Mouse (Mus musculus): Measurements from ENCODE around the gene Sla2. TPM values are rescaled to one million over a fixed set of nuclear protein-coding genes. Genes with fewer than 3 reads are reported as not detected.

Sla2 gene
- polyA plus RNA-seq, 1 experiment from 2014 or later = 0.56 TPM

DNA sequence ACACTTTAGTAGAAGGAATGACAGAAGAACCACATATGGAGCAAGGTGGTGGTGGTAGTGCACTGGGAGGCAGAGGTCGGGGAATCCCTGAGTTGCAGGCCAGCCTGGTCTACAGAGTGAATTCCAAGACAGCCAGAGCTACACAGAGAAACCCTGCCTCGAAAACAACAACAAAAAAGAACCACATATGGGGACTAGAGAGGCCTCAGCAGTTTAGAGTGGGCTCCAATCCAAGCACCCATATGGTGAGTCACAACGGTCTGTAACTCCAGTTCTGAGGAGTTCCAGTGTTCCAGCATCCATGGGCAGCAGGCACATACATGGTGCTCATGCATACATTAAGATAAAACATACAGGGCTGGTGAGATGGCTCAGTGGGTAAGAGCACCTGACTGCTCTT lies 22.5 kb downstream of the Sla2 start:
- Histone ChIP-seq H3K36me3 (ENCODE audit: control insufficient read depth, insufficient read depth, low read length) (0 out of 2 replicates have a peak, but pooled peaks cover 2% of the 10 kb centered on the region), H3K27ac (ENCODE audit: low read depth, low read length) (no peak overlapping the region), H3K4me2 (no peak overlapping the region), H3K9me3 (ENCODE audit: control insufficient read depth, low read length) (no peaks in the 10 kb centered on the region), H3K27me3 (ENCODE audit: control insufficient read depth, insufficient read depth, low read length) (no peaks in the 10 kb centered on the region), H3K4me1 (ENCODE audit: control insufficient read depth, insufficient read depth, low read length) (peaks cover 15% of the 10 kb centered on the region), H3K4me3 (ENCODE audit: low read depth, low read length) (peak overlapping the region; percentile 99; the same call in 1 of the 2 replicates), H3K9ac (ENCODE audit: low read length) (no peak overlapping the region)
- WGBS = 85% methylated on average over 3 of the region's 3 CpGs
- DNase-seq (ENCODE audit: low spot score, missing footprints) = no peak
- ATAC-seq (ENCODE audit: low FRiP score) = no peak

- no peaks in the 10 kb centered on the region for H3K27me3 ChIP-seq (ENCODE audit: control insufficient read depth, insufficient read depth, low read length)
- H3K4me2 ChIP-seq = peak overlapping the region; percentile 91
- DNase-seq (ENCODE audit: low spot score, missing footprints) (peak; percentile 94), ATAC-seq (ENCODE audit: low FRiP score) (no peak)
- H3K36me3 ChIP-seq (ENCODE audit: control insufficient read depth, insufficient read depth, low read length) = 0 out of 2 replicates have a peak, but pooled peaks cover 2% of the 10 kb centered on the region
- H3K4me3 ChIP-seq (ENCODE audit: low read depth, low read length) = peak overlapping the region; percentile 99
- peak overlapping the region; percentile 77; the same call in 1 of the 2 replicates for H3K27ac ChIP-seq (ENCODE audit: low read depth, low read length)
- H3K9ac ChIP-seq (ENCODE audit: low read length) = peak overlapping the region; percentile 95
- H3K4me1 ChIP-seq (ENCODE audit: control insufficient read depth, insufficient read depth, low read length) = peaks cover 15% of the 10 kb centered on the region
- no peaks in the 10 kb centered on the region for H3K9me3 ChIP-seq (ENCODE audit: control insufficient read depth, low read length)
- WGBS = 4% methylated on average over 28 of the region's 28 CpGs
Measured at GRCm38 (mm10) chr2:156863487-156864160, 23.4 kb downstream of the Sla2 start.

DNA sequence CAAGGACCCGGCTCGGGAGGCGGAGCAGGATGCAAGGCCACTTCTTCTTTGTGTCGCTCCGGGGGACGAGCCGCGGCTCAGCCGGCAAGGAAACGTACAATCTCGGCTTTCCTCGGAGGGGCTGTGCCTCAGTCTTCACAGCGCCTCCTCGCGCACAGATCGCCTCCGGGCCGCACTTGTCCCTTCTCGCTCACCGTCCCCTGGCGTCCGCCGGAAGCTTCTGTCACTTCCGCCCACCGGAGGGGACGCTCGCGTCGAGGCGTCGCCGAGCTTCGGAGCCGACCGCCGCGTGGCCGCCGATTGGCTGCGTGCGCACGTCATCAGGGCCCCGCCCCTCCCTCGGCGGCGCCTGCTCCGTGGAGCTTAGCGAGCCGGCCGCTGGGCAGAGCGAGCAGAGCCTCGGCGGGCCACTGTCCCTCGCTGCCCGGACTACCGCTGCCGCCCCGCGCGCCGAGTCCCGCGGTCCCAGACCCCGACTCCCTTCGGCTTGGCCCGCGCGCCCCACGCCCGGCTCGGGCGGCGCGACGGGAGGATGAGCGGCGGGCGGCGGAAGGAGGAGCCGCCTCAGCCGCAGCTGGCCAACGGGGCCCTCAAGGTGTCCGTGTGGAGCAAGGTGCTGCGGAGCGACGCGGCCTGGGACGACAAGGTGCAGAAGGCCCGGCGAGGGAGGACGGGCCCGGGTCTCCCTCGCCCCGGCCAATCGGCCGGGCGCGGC lies 24.1 kb downstream of the Sla2 start, which contains the start of gene Rab5if:
TSS of gene Rab5if (plus strand) at position 357 of the 715 bp plus-strand sequence.
- Histone ChIP-seq H3K9ac (ENCODE audit: low read length) (peak within 1 kb of the TSS; percentile 95), H3K27ac (ENCODE audit: low read depth, low read length) (peak within 1 kb of the TSS; percentile 83), H3K36me3 (ENCODE audit: control insufficient read depth, insufficient read depth, low read length) (0 out of 2 replicates have a peak, but pooled peaks cover 2% of the 10 kb centered on the region), H3K4me3 (ENCODE audit: low read depth, low read length) (peak within 1 kb of the TSS; percentile 99), H3K9me3 (ENCODE audit: control insufficient read depth, low read length) (no peaks in the 10 kb centered on the region), H3K4me2 (peak within 1 kb of the TSS; percentile 91), H3K27me3 (ENCODE audit: control insufficient read depth, insufficient read depth, low read length) (no peaks in the 10 kb centered on the region), H3K4me1 (ENCODE audit: control insufficient read depth, insufficient read depth, low read length) (peaks cover 15% of the 10 kb centered on the region)
- 0% methylated on average over 93 of the region's 98 CpGs for WGBS
- DNase-seq (ENCODE audit: low spot score, missing footprints) = peak; percentile 99
- peak; percentile 97 for ATAC-seq (ENCODE audit: low FRiP score)

DNA sequence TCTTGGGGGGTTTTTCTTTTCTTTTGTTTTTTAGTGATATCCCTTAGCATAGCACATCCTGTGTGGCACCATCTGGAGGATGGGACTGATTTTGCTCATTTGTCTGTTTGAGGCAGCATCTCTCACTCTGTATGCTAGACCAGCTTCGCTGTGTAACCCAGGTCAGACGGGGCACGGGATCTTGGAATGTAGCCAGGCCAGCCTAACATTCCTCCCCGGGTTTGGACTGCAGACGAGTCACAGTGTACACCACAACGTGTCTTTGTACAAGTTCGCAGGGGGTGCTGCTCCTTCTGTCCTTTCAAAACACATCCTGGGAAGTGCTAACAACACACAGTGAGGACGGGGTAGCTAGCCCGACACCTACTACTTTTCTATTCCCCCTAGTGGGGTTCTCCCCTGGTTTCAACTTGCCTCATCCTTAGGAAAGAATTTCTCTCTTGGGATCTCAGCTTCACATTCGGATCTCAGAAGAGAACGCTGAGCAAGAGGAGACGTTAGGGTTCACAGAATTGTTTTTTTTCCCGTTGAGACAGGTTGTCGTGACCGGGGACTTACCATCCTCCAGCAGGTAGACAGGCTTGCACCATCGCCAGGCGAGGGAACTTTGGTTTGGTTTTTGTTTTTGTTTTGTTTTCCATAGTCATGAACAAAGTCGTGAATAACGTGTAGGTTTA lies 24.8 kb downstream of the Sla2 start:
- H3K9ac ChIP-seq (ENCODE audit: low read length) = peak overlapping the region; percentile 74
- WGBS = under 1% methylated on average over 19 of the region's 19 CpGs
- DNase-seq (ENCODE audit: low spot score, missing footprints) (peak; percentile 92), ATAC-seq (ENCODE audit: low FRiP score) (peak; percentile 28; the same call in 1 of the 2 replicates)
- H3K36me3 ChIP-seq (ENCODE audit: control insufficient read depth, insufficient read depth, low read length) = 0 out of 2 replicates have a peak, but pooled peaks cover 2% of the 10 kb centered on the region
- peaks cover 15% of the 10 kb centered on the region for H3K4me1 ChIP-seq (ENCODE audit: control insufficient read depth, insufficient read depth, low read length)
- H3K27ac ChIP-seq (ENCODE audit: low read depth, low read length) = peak overlapping the region; percentile 83
- peak overlapping the region; percentile 99 for H3K4me3 ChIP-seq (ENCODE audit: low read depth, low read length)
- H3K4me2 ChIP-seq = peak overlapping the region; percentile 61
- H3K27me3 ChIP-seq (ENCODE audit: control insufficient read depth, insufficient read depth, low read length) = no peaks in the 10 kb centered on the region
- no peaks in the 10 kb centered on the region for H3K9me3 ChIP-seq (ENCODE audit: control insufficient read depth, low read length)

DNA sequence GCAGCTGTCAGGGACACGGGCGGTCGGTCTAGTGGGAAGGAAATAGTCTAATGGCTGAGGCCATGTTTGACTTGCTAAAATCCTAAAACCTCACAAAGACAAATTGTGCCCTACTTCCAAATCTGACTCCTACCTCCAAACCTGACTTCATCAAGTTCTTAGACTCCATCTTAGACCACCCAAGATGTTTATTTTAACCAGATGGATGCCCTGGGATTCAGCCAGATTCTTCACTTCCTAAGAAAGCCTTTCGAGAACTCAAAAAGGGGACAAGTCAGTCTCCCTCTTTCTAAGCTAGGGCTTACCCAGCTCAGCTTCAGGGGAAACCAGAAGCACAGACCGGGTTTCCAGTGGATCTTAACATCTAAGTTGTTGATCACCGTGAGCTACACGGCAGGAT lies 28.3 kb downstream of the Sla2 start:
- Histone ChIP-seq H3K36me3 (ENCODE audit: control insufficient read depth, insufficient read depth, low read length) (peaks cover 6% of the 10 kb centered on the region), H3K4me2 (no peak overlapping the region), H3K27ac (ENCODE audit: low read depth, low read length) (no peak overlapping the region; the same call in 1 of the 2 replicates)

DNA sequence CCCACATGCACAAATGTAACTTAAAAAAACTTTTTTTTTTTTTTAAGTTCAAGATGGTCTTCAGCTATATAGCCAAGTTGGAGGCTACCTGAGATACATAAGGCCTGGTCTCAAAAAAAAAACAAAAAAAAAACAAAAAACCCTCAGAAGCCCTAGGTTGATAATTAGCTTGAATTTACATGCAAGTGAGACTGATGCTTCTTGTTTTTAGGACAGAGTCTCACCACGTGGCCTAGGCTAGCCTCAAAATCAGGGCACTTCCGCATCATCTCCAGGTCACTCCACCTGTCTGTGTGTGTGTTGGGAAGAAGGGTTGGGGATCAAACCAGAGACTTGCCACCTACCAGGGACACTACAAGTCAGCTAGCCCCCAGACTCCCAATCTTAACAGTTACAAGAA lies 29.2 kb downstream of the Sla2 start, which contains the start of gene 4930518I15Rik:
TSS of gene 4930518I15Rik (minus strand) at position 112 of the 400 bp plus-strand sequence.
- Histone ChIP-seq H3K27ac (ENCODE audit: low read depth, low read length) (no peak within 1 kb of the TSS; the same call in 1 of the 2 replicates), H3K27me3 (ENCODE audit: control insufficient read depth, insufficient read depth, low read length) (no peaks in the 10 kb centered on the region), H3K4me2 (no peak within 1 kb of the TSS), H3K9ac (ENCODE audit: low read length) (no peak within 1 kb of the TSS), H3K36me3 (ENCODE audit: control insufficient read depth, insufficient read depth, low read length) (peaks cover 6% of the 10 kb centered on the region), H3K4me1 (ENCODE audit: control insufficient read depth, insufficient read depth, low read length) (peaks cover 5% of the 10 kb centered on the region), H3K9me3 (ENCODE audit: control insufficient read depth, low read length) (no peaks in the 10 kb centered on the region), H3K4me3 (ENCODE audit: low read depth, low read length) (no peak within 1 kb of the TSS)
- 86% methylated on average over 2 of the region's 2 CpGs for WGBS
- ATAC-seq (ENCODE audit: low FRiP score) (no peak), DNase-seq (ENCODE audit: low spot score, missing footprints) (no peak)

More for the DNA sequence above, 28.3 kb downstream of the Sla2 start:
- ATAC-seq (ENCODE audit: low FRiP score) = no peak
- Histone ChIP-seq H3K4me1 (ENCODE audit: control insufficient read depth, insufficient read depth, low read length) (peaks cover 6% of the 10 kb centered on the region), H3K27me3 (ENCODE audit: control insufficient read depth, insufficient read depth, low read length) (no peaks in the 10 kb centered on the region), H3K9ac (ENCODE audit: low read length) (no peak overlapping the region), H3K9me3 (ENCODE audit: control insufficient read depth, low read length) (no peaks in the 10 kb centered on the region), H3K4me3 (ENCODE audit: low read depth, low read length) (no peak overlapping the region)
- no peak for DNase-seq (ENCODE audit: low spot score, missing footprints)
- WGBS = 94% methylated on average over 7 of the region's 7 CpGs

- H3K9ac ChIP-seq (ENCODE audit: low read length) = no peak overlapping the region
- WGBS = 88% methylated on average over 3 of the region's 3 CpGs
- no peak for DNase-seq (ENCODE audit: low spot score, missing footprints)
- H3K4me1 ChIP-seq (ENCODE audit: control insufficient read depth, insufficient read depth, low read length) = peaks cover 5% of the 10 kb centered on the region
- H3K27ac ChIP-seq (ENCODE audit: low read depth, low read length) = no peak overlapping the region
- ATAC-seq (ENCODE audit: low FRiP score) = no peak
- no peaks in the 10 kb centered on the region for H3K9me3 ChIP-seq (ENCODE audit: control insufficient read depth, low read length)
- H3K27me3 ChIP-seq (ENCODE audit: control insufficient read depth, insufficient read depth, low read length) = no peaks in the 10 kb centered on the region
- no peak overlapping the region for H3K4me2 ChIP-seq
- H3K4me3 ChIP-seq (ENCODE audit: low read depth, low read length) = no peak overlapping the region
- H3K36me3 ChIP-seq (ENCODE audit: control insufficient read depth, insufficient read depth, low read length) = peaks cover 6% of the 10 kb centered on the region
Measured at GRCm38 (mm10) chr2:156857385-156857791, 29.6 kb downstream of the Sla2 start.

GRCm38 (mm10) chr2:156856311-156856710 lies 30.7 kb downstream of the Sla2 start:
- DNase-seq (ENCODE audit: low spot score, missing footprints) (no peak), ATAC-seq (ENCODE audit: low FRiP score) (no peak)
- Histone ChIP-seq H3K36me3 (ENCODE audit: control insufficient read depth, insufficient read depth, low read length) (peaks cover 6% of the 10 kb centered on the region), H3K4me3 (ENCODE audit: low read depth, low read length) (no peak overlapping the region), H3K9ac (ENCODE audit: low read length) (no peak overlapping the region), H3K9me3 (ENCODE audit: control insufficient read depth, low read length) (no peaks in the 10 kb centered on the region), H3K27ac (ENCODE audit: low read depth, low read length) (no peak overlapping the region), H3K4me2 (no peak overlapping the region), H3K4me1 (ENCODE audit: control insufficient read depth, insufficient read depth, low read length) (no peaks in the 10 kb centered on the region), H3K27me3 (ENCODE audit: control insufficient read depth, insufficient read depth, low read length) (no peaks in the 10 kb centered on the region)
- WGBS = 97% methylated on average over 1 of the region's 1 CpGs
